Mouse (Mus musculus) lung, postnatal 4 days (tissue): ENCODE measurements at regions not wholly inside any gene's neighbourhood (a gene's known extent, or its start where the extent isn't known, plus 50 kb on each side); places are given as distances from the start of the nearest gene placed in this dataset.

Source experiments
- DNase-seq, 2 experiments: peaks; one replicate each; pipeline ENCODE4 v3.0.0; 2021

GRCm38 (mm10) chr9:87326374-87327295 is 71.3 kb upstream of the Cep162 start:
- DNase-seq, result no peak

GRCm38 (mm10) chr9:87323690-87324089 is 68.4 kb upstream of the Cep162 start:
- no peak for DNase-seq

GRCm38 (mm10) chr9:87320758-87321157 is 65.4 kb upstream of the Cep162 start:
- DNase-seq, result no peak

GRCm38 (mm10) chr9:87318767-87319166 is 63.4 kb upstream of the Cep162 start:
- DNase-seq, result no peak

GRCm38 (mm10) chr9:87310150-87310549 is 54.8 kb upstream of the Cep162 start:
- no peak for DNase-seq
